Mouse (Mus musculus) neural tube, embryonic 13.5 days (tissue): ENCODE measurements around the gene Plcxd1. TPM values are rescaled to one million over a fixed set of nuclear protein-coding genes. Genes with fewer than 3 reads are reported as not detected.
"Not testable (repeated sequence)": the region's sequence is repeated elsewhere in the genome, so short reads cannot be mapped to it uniquely, and the experiment has no call there.

Experiments used
- ATAC-seq: fragments of 200-750 bp; cut with Nextera tagmentation; 2 replicates; pipeline ENCODE4 v1.8.0; 2017; ENCODE audit warnings: low read depth, mild to moderate bottlenecking, moderate TSS enrichment, moderate library complexity
- H3K27ac ChIP-seq: fragments of 300-500 bp; sonication (generic); replicated peaks from 2 replicates; pipeline ENCODE4 v1.5.1; 2015; ENCODE audit warnings: moderate library complexity, mild to moderate bottlenecking, inconsistent platforms
- H3K27me3 ChIP-seq: fragments of 300-500 bp; sonication (generic); 2 replicates; pipeline ENCODE4 v1.6.1; 2015; ENCODE audit warnings: mild to moderate bottlenecking, inconsistent platforms
- H3K36me3 ChIP-seq: fragments of 300-500 bp; sonication (generic); 2 replicates; pipeline ENCODE4 v1.6.1; 2015; ENCODE audit warnings: mild to moderate bottlenecking, inconsistent platforms
- H3K4me1 ChIP-seq: fragments of 300-500 bp; sonication (generic); replicated peaks from 2 replicates; pipeline ENCODE4 v1.6.1; 2015; ENCODE audit warnings: inconsistent platforms
- H3K4me2 ChIP-seq: fragments of 300-500 bp; sonication (generic); 2 replicates; pipeline ENCODE4 v1.6.1; 2015; ENCODE audit warnings: inconsistent platforms, mild to moderate bottlenecking, moderate library complexity
- H3K4me3 ChIP-seq: fragments of 300-500 bp; sonication (generic); 2 replicates; pipeline ENCODE4 v1.5.1; 2015; ENCODE audit warnings: mild to moderate bottlenecking, inconsistent platforms
- H3K9ac ChIP-seq: fragments of 300-500 bp; sonication (generic); 2 replicates; pipeline ENCODE4 v1.6.1; 2015; ENCODE audit warnings: moderate library complexity, mild to moderate bottlenecking, inconsistent platforms
- H3K9me3 ChIP-seq: fragments of 300-500 bp; sonication (generic); 2 replicates; pipeline ENCODE4 v1.6.1; 2016; ENCODE audit warnings: inconsistent platforms
- WGBS: fragments of 180-500 bp; shearing (Covaris S2); methylation state at CpG from one replicate; pipeline ENCODE4 v1.1.7; 2015; 5-methylcytosine and 5-hydroxymethylcytosine counted together
- polyA plus RNA-seq: library from polyadenylated mRNA; unstranded; fragments of >200 nt; fragmentation: Nextera tagmentation; extraction: Ambion mirVana; gene quantifications from 2 replicates; pipeline ENCODE4 v1.2.1, GENCODE M21; 2015

Gene Plcxd1
- polyA plus RNA-seq, result 1.8 and 2.4 TPM in 2 replicates

DNA sequence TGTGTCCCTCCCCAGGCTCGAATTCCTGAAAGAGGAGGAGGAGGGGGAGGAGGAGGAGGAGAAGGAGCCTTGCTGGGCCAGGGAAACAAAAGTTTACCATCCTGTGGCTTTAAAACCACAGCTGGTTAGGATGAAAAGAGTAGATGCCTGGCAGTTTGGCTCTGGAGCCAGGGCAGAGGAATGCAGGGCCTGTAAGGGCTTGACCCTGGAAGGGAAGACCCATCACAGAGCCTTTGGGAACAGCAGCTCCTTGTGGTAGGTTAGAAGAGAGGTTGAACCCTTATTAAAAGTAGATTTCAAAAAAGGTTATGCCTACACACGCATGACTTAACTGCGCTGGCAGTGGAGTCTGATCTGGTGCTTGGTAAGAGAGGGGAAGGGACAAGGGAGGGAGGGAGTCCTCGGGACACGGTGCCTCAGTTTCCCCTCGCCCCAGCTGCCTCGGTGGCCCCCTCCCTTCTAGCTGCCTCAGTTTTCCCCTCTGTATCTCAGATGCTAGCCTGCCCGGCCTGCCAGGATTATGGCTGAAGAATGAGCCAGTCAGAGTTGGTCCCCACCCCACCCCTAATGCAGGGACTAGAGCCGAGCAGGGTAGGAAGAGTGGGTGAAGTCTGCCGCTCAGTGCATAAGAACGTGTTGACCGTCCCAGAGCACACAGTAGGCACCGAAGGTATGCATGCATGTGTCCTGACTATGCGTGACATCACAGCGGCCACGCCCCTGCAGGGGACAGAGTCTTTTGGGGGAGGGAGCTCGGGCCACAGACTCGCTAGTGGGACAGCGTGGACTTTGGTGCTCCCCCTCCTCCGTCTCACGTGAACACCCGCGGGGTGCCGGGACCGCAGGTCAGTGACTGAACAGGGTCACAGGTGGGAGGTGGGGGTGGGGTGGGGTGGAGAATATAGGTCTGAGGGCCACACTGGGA, at the start of gene Plcxd1:
Gene Plcxd1 (plus strand): TSS at position 314 of the 925 bp plus-strand sequence.
- Histone ChIP-seq H3K27ac (no peak within 1 kb of the TSS), H3K4me1 (peaks cover 28% of the 10 kb centered on the region), H3K4me3 (peak within 1 kb of the TSS; percentile 35; the same call in 1 of the 2 replicates), H3K9me3 (no peaks in the 10 kb centered on the region), H3K27me3 (no peaks in the 10 kb centered on the region), H3K4me2 (peak within 1 kb of the TSS; percentile 63), H3K36me3 (peaks cover 25% of the 10 kb centered on the region), H3K9ac (no peak within 1 kb of the TSS)
- ATAC-seq, result no peak
- 4% methylated on average over 25 of the region's 25 CpGs for WGBS

- Histone ChIP-seq H3K36me3 (no peaks in the 10 kb centered on the region), H3K4me3 (peak overlapping the region; percentile 54), H3K27me3 (no peaks in the 10 kb centered on the region), H3K4me1 (peaks cover 7% of the 10 kb centered on the region; the same call in 1 of the 2 replicates), H3K9ac (peak overlapping the region; percentile 72), H3K4me2 (peak overlapping the region; percentile 58), H3K9me3 (peaks cover 6% of the 10 kb centered on the region; the same call in 1 of the 2 replicates), H3K27ac (peak overlapping the region; percentile 72)
- ATAC-seq, result peak; percentile 98
- 2% methylated on average over 19 of the region's 19 CpGs for WGBS
Observed at GRCm38 (mm10) chr5:110057637-110058408, 41.9 kb upstream of the Plcxd1 start.

GRCm38 (mm10) chr5:110072413-110072812, 27.4 kb upstream of the Plcxd1 start, which contains the start of gene Gm17655:
TSS of gene Gm17655 (minus strand) at chr5:110072513.
- not testable (repeated sequence) for H3K36me3 ChIP-seq, H3K27ac ChIP-seq, H3K27me3 ChIP-seq, ATAC-seq, H3K4me3 ChIP-seq, H3K4me2 ChIP-seq, H3K4me1 ChIP-seq, H3K9ac ChIP-seq
- WGBS, result no CpG with 5 or more reads among the region's 2 CpGs
- H3K9me3 ChIP-seq, result peaks cover 29% of the 10 kb centered on the region

DNA sequence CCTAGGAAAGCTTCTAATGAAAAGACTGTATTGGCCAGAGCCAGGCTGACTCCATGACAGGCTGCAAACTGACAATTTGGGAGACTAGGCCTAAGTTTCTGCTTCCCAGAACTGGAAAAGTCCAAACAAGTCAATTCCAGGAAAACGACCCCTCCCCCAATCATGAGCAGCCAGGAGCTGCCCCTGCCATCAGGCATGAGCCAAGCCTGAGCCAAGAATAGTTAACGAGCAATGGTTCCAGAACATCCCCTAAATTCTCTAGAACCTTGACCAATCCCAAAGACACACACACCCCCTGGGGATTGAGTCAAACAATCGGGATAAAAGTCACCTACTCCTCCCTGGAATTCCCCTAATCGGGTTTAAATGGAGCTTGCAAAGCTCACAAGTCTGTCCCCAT, 16.8 kb upstream of the Plcxd1 start:
- ATAC-seq, result no peak
- H3K36me3 ChIP-seq, result peaks cover 12% of the 10 kb centered on the region; the same call in 1 of the 2 replicates
- no peak overlapping the region for H3K9ac ChIP-seq
- H3K4me2 ChIP-seq, result no peak overlapping the region
- no peak overlapping the region for H3K27ac ChIP-seq
- no peak overlapping the region for H3K4me3 ChIP-seq
- 85% methylated on average over 4 of the region's 4 CpGs for WGBS
- no peaks in the 10 kb centered on the region for H3K27me3 ChIP-seq
- peaks cover 29% of the 10 kb centered on the region for H3K9me3 ChIP-seq
- no peaks in the 10 kb centered on the region for H3K4me1 ChIP-seq

GRCm38 (mm10) chr5:110086161-110086866, 13.5 kb upstream of the Plcxd1 start:
- Histone ChIP-seq H3K27me3 (no peaks in the 10 kb centered on the region), H3K4me2 (no peak overlapping the region), H3K27ac (no peak overlapping the region), H3K4me1 (no peaks in the 10 kb centered on the region), H3K4me3 (no peak overlapping the region), H3K9ac (no peak overlapping the region), H3K36me3 (no peaks in the 10 kb centered on the region), H3K9me3 (peaks cover 7% of the 10 kb centered on the region)
- ATAC-seq, result no peak
- 37% methylated on average over 14 of the region's 14 CpGs for WGBS

DNA sequence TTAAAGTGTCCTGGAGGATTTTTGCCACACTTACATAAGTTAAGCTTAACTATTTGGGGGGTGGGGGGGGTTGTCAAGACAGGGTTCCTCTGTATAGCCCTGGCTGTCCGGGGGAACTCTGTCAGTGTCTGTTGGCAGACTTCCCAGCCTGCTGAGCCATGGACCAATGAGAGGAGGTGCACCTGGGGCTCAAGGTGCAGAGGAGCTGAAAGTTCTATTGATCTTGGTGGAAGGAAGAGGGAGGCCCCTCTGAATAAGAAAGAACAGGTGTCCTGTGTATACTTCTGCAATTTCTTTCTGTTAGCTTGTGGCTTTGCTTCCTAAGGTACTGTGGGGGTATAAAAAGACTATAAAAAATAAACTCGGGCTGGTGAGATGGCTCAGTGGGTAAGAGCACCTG, 8.2 kb upstream of the Plcxd1 start:
- H3K27me3 ChIP-seq, result no peaks in the 10 kb centered on the region
- H3K9me3 ChIP-seq, result no peaks in the 10 kb centered on the region
- no peak overlapping the region for H3K27ac ChIP-seq
- H3K9ac ChIP-seq, result no peak overlapping the region
- 77% methylated on average over 2 of the region's 2 CpGs for WGBS
- peaks cover 8% of the 10 kb centered on the region for H3K4me1 ChIP-seq
- no peaks in the 10 kb centered on the region for H3K36me3 ChIP-seq
- no peak for ATAC-seq
- H3K4me2 ChIP-seq, result no peak overlapping the region
- H3K4me3 ChIP-seq, result no peak overlapping the region

DNA sequence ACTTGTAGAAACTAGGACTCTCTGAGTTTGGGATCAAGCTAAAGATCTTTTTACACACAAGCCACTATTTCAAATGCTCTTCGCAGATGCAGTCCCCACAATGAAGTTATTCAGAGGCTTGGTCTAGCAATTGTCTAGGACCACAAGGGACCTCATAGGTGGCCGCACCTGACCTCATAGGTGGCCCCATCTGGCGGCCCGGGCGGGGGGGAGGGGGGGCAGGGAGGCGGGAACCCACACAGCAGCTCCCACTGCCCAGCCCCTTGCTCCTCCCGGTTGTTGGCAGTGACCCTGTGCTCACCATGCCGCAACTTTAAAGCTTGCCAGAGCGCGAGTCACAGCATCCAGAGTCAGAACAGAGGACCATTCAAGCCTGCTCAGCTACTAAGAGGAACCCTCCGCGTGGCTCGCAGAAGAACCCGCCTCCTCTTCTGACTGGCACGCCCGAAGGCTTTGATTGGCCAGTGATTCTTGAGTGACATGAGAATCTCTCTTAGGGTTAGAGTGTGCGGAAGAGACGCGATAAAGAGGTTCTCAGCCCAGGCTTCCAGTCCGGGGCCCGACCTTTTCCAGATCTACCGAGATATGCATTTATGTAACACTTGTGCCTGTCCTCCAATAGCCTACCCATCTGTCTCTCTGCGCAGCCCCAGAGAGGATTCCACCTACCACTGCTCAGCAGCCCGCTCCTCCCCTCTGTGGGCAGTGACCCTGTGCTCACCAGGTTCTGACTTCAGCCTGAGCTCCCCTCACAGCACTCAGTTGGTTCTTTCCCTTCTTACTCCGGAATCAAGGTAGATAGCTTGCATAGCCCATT, 5.5 kb upstream of the Plcxd1 start, which contains the start of gene Gm35315:
Gene Gm35315 (minus strand): TSS at position 391 of the 817 bp plus-strand sequence.
- Histone ChIP-seq H3K9me3 (no peaks in the 10 kb centered on the region), H3K4me2 (peak within 1 kb of the TSS; percentile 61), H3K4me3 (peak within 1 kb of the TSS; percentile 41), H3K27me3 (no peaks in the 10 kb centered on the region), H3K36me3 (no peaks in the 10 kb centered on the region), H3K27ac (peak within 1 kb of the TSS; percentile 55), H3K9ac (peak within 1 kb of the TSS; percentile 75), H3K4me1 (peaks cover 8% of the 10 kb centered on the region)
- WGBS, result 1% methylated on average over 25 of the region's 25 CpGs
- peak; percentile 95 for ATAC-seq

GRCm38 (mm10) chr5:110094847-110095213, 4.9 kb upstream of the Plcxd1 start:
- Histone ChIP-seq H3K4me1 (peaks cover 8% of the 10 kb centered on the region), H3K4me2 (peak overlapping the region; percentile 61), H3K9ac (peak overlapping the region; percentile 75), H3K4me3 (peak overlapping the region; percentile 41), H3K9me3 (no peaks in the 10 kb centered on the region), H3K27me3 (no peaks in the 10 kb centered on the region), H3K36me3 (no peaks in the 10 kb centered on the region), H3K27ac (peak overlapping the region; percentile 2; the same call in 1 of the 2 replicates)
- WGBS, result 7% methylated on average over 4 of the region's 4 CpGs
- peak; percentile 41 for ATAC-seq

GRCm38 (mm10) chr5:110098991-110099477, 735 bp upstream of the Plcxd1 start:
- 12% methylated on average over 1 of the region's 1 CpGs for WGBS
- Histone ChIP-seq H3K27ac (no peak overlapping the region), H3K9ac (no peak overlapping the region), H3K4me3 (no peak overlapping the region), H3K27me3 (no peaks in the 10 kb centered on the region), H3K9me3 (no peaks in the 10 kb centered on the region), H3K4me1 (peaks cover 32% of the 10 kb centered on the region), H3K36me3 (peaks cover 16% of the 10 kb centered on the region), H3K4me2 (no peak overlapping the region)
- ATAC-seq, result no peak

DNA sequence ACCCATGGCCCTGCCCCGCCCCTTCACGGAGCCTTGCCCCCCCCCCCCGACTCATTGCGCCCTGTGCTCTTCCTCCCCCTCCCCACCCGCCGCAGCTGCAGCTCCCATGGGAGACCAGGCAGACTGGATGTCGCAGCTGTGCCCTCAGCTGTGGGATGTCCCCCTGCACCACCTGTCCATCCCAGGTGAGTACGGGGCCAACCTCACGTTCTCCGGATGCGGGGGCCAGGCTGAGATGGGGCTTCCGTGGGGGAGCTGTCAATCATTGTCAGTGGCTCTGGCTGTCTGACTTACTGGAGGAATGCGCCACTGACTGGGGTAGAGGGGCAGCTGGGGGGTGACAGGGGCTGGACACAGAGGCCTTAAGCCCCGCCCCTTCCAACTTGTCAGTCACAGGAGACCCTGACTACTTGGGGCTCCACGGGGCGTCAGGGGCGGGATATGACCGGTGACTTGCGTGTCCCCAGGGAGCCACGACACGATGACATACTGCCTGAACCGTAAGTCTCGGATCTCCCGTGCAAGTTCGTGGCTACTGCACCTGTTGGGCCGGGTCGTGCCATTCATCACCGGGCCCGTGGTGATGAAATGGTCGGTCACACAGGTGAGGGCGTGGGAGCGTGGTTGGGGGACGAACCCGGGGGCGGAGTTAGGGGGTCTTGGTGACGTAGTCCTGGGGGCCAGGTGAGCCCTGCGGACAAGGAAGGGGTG, 1.3 kb downstream of the Plcxd1 start:
- Histone ChIP-seq H3K9me3 (no peaks in the 10 kb centered on the region), H3K9ac (peak overlapping the region; percentile 61), H3K27ac (no peak overlapping the region), H3K27me3 (no peaks in the 10 kb centered on the region), H3K36me3 (peaks cover 36% of the 10 kb centered on the region), H3K4me2 (peak overlapping the region; percentile 63), H3K4me3 (peak overlapping the region; percentile 35), H3K4me1 (peaks cover 29% of the 10 kb centered on the region)
- 2% methylated on average over 35 of the region's 37 CpGs for WGBS
- peak; percentile 40 for ATAC-seq
